Mouse (Mus musculus): Measurements from ENCODE around the gene Oprd1. TPM values are rescaled to one million over a fixed set of nuclear protein-coding genes. Genes with fewer than 3 reads are reported as not detected.

The Oprd1 gene
- polyA plus RNA-seq, 1 experiment from 2014 or later = 0.06 TPM

- H3K4me2 ChIP-seq = no peak overlapping the region
- H3K9me3 ChIP-seq = no peaks in the 10 kb centered on the region
- WGBS = 22% methylated on average over 4 of the region's 4 CpGs
- H3K4me1 ChIP-seq = peaks cover 24% of the 10 kb centered on the region
- no peak overlapping the region for H3K27ac ChIP-seq
- peaks cover 31% of the 10 kb centered on the region for H3K27me3 ChIP-seq
- ATAC-seq (ENCODE audit: low FRiP score) = no peak
- no peak overlapping the region for H3K4me3 ChIP-seq (replicated peaks)
- H3K36me3 ChIP-seq (replicated peaks) = no peaks in the 10 kb centered on the region
- H3K9ac ChIP-seq = no peak overlapping the region
Observed at GRCm38 (mm10) chr4:132111227-132111626, 33.1 kb downstream of the Oprd1 start.

- Histone ChIP-seq H3K9me3 (no peaks in the 10 kb centered on the region), H3K27ac (no peak overlapping the region), H3K36me3 (replicated peaks) (no peaks in the 10 kb centered on the region), H3K4me2 (no peak overlapping the region), H3K27me3 (peaks cover 12% of the 10 kb centered on the region), H3K4me1 (peaks cover 18% of the 10 kb centered on the region), H3K9ac (no peak overlapping the region), H3K4me3 (replicated peaks) (no peak overlapping the region)
- 95% methylated on average over 7 of the region's 7 CpGs for WGBS
- ATAC-seq (ENCODE audit: low FRiP score) = no peak
Observed at GRCm38 (mm10) chr4:132108221-132108620, 36.1 kb downstream of the Oprd1 start.

GRCm38 (mm10) chr4:132101152-132101551, 43.1 kb downstream of the Oprd1 start:
- no peak for ATAC-seq (ENCODE audit: low FRiP score)
- 42% methylated on average over 3 of the region's 3 CpGs for WGBS
- Histone ChIP-seq H3K36me3 (replicated peaks) (no peaks in the 10 kb centered on the region), H3K9me3 (no peaks in the 10 kb centered on the region), H3K9ac (no peak overlapping the region), H3K4me1 (no peaks in the 10 kb centered on the region), H3K27ac (no peak overlapping the region), H3K4me2 (no peak overlapping the region), H3K4me3 (replicated peaks) (no peak overlapping the region), H3K27me3 (0 out of 2 replicates have a peak, but pooled peaks cover 4% of the 10 kb centered on the region)

- Histone ChIP-seq H3K27ac (no peak overlapping the region), H3K9ac (no peak overlapping the region)
- WGBS = 77% methylated on average over 5 of the region's 5 CpGs
Observed at GRCm38 (mm10) chr4:132099548-132099947, 44.7 kb downstream of the Oprd1 start.

GRCm38 (mm10) chr4:132095043-132095442, 49.2 kb downstream of the Oprd1 start:
- Histone ChIP-seq H3K9me3 (no peaks in the 10 kb centered on the region), H3K4me3 (replicated peaks) (no peak overlapping the region), H3K4me2 (no peak overlapping the region), H3K36me3 (replicated peaks) (no peaks in the 10 kb centered on the region), H3K27me3 (0 out of 2 replicates have a peak, but pooled peaks cover 4% of the 10 kb centered on the region), H3K9ac (no peak overlapping the region), H3K4me1 (no peaks in the 10 kb centered on the region), H3K27ac (no peak overlapping the region)
- 83% methylated on average over 7 of the region's 7 CpGs for WGBS
- no peak for ATAC-seq (ENCODE audit: low FRiP score)

More at GRCm38 (mm10) chr4:132099548-132099947, 44.7 kb downstream of the Oprd1 start:
- Histone ChIP-seq H3K4me2 (no peak overlapping the region), H3K4me1 (no peaks in the 10 kb centered on the region), H3K36me3 (replicated peaks) (no peaks in the 10 kb centered on the region), H3K27me3 (0 out of 2 replicates have a peak, but pooled peaks cover 4% of the 10 kb centered on the region), H3K4me3 (replicated peaks) (no peak overlapping the region), H3K9me3 (no peaks in the 10 kb centered on the region)
- ATAC-seq (ENCODE audit: low FRiP score) = no peak

- Histone ChIP-seq H3K27me3 (0 out of 2 replicates have a peak, but pooled peaks cover 4% of the 10 kb centered on the region), H3K9ac (no peak overlapping the region), H3K4me1 (no peaks in the 10 kb centered on the region), H3K9me3 (no peaks in the 10 kb centered on the region), H3K4me3 (replicated peaks) (no peak overlapping the region), H3K4me2 (no peak overlapping the region), H3K36me3 (replicated peaks) (no peaks in the 10 kb centered on the region), H3K27ac (no peak overlapping the region)
- 93% methylated on average over 5 of the region's 5 CpGs for WGBS
- no peak for ATAC-seq (ENCODE audit: low FRiP score)
Observed at GRCm38 (mm10) chr4:132093928-132094327, 50.4 kb downstream of the Oprd1 start.

- no peaks in the 10 kb centered on the region for H3K36me3 ChIP-seq (replicated peaks)
- 85% methylated on average over 6 of the region's 6 CpGs for WGBS
- no peaks in the 10 kb centered on the region for H3K9me3 ChIP-seq
- no peak overlapping the region for H3K27ac ChIP-seq
- H3K4me1 ChIP-seq = no peaks in the 10 kb centered on the region
- no peak overlapping the region for H3K9ac ChIP-seq
- H3K27me3 ChIP-seq = 0 out of 2 replicates have a peak, but pooled peaks cover 3% of the 10 kb centered on the region
- no peak for ATAC-seq (ENCODE audit: low FRiP score)
- H3K4me2 ChIP-seq = no peak overlapping the region
- H3K4me3 ChIP-seq (replicated peaks) = no peak overlapping the region
Observed at GRCm38 (mm10) chr4:132093136-132093535, 51.1 kb downstream of the Oprd1 start.

GRCm38 (mm10) chr4:132088921-132089320, 55.4 kb downstream of the Oprd1 start:
- H3K27me3 ChIP-seq = peaks cover 13% of the 10 kb centered on the region; the same call in 1 of the 2 replicates
- H3K27ac ChIP-seq = no peak overlapping the region
- WGBS = 19% methylated on average over 7 of the region's 7 CpGs
- no peak overlapping the region for H3K9ac ChIP-seq
- H3K36me3 ChIP-seq (replicated peaks) = no peaks in the 10 kb centered on the region
- no peak for ATAC-seq (ENCODE audit: low FRiP score)
- H3K4me1 ChIP-seq = peaks cover 3% of the 10 kb centered on the region
- H3K4me3 ChIP-seq (replicated peaks) = no peak overlapping the region
- no peak overlapping the region for H3K4me2 ChIP-seq
- H3K9me3 ChIP-seq = no peaks in the 10 kb centered on the region

GRCm38 (mm10) chr4:132085114-132085513, 59.2 kb downstream of the Oprd1 start:
- no peak overlapping the region for H3K27ac ChIP-seq
- peaks cover 7% of the 10 kb centered on the region for H3K4me1 ChIP-seq
- H3K36me3 ChIP-seq (replicated peaks) = no peaks in the 10 kb centered on the region
- H3K9me3 ChIP-seq = no peaks in the 10 kb centered on the region
- no peak overlapping the region for H3K4me2 ChIP-seq
- ATAC-seq (ENCODE audit: low FRiP score) = no peak
- H3K9ac ChIP-seq = no peak overlapping the region
- H3K27me3 ChIP-seq = peaks cover 22% of the 10 kb centered on the region
- 82% methylated on average over 7 of the region's 7 CpGs for WGBS
- H3K4me3 ChIP-seq (replicated peaks) = no peak overlapping the region

GRCm38 (mm10) chr4:132080492-132080983, 63.7 kb downstream of the Oprd1 start:
- WGBS = 78% methylated on average over 4 of the region's 4 CpGs
- no peak for ATAC-seq (ENCODE audit: low FRiP score)
- H3K27ac ChIP-seq = no peak overlapping the region
- no peak overlapping the region for H3K4me3 ChIP-seq (replicated peaks)
- H3K4me2 ChIP-seq = no peak overlapping the region
- H3K9me3 ChIP-seq = no peaks in the 10 kb centered on the region
- H3K36me3 ChIP-seq (replicated peaks) = no peaks in the 10 kb centered on the region
- H3K4me1 ChIP-seq = peaks cover 24% of the 10 kb centered on the region
- peaks cover 56% of the 10 kb centered on the region for H3K27me3 ChIP-seq
- no peak overlapping the region for H3K9ac ChIP-seq

- H3K4me2 ChIP-seq = no peak overlapping the region
- no peak for ATAC-seq (ENCODE audit: low FRiP score)
- WGBS = 12% methylated on average over 19 of the region's 19 CpGs
- H3K27ac ChIP-seq = no peak overlapping the region
- no peak overlapping the region for H3K4me3 ChIP-seq (replicated peaks)
- peaks cover 53% of the 10 kb centered on the region for H3K27me3 ChIP-seq
- peaks cover 30% of the 10 kb centered on the region for H3K4me1 ChIP-seq
- no peak overlapping the region for H3K9ac ChIP-seq
- no peaks in the 10 kb centered on the region for H3K9me3 ChIP-seq
- no peaks in the 10 kb centered on the region for H3K36me3 ChIP-seq (replicated peaks)
Observed at GRCm38 (mm10) chr4:132079555-132080275, 64.6 kb downstream of the Oprd1 start.

GRCm38 (mm10) chr4:132078296-132078714, 66.0 kb downstream of the Oprd1 start:
- ATAC-seq (ENCODE audit: low FRiP score) = no peak
- H3K36me3 ChIP-seq (replicated peaks) = no peaks in the 10 kb centered on the region
- peaks cover 33% of the 10 kb centered on the region for H3K4me1 ChIP-seq
- H3K27ac ChIP-seq = no peak overlapping the region
- H3K27me3 ChIP-seq = peaks cover 68% of the 10 kb centered on the region
- H3K4me3 ChIP-seq (replicated peaks) = no peak overlapping the region
- no peak overlapping the region for H3K4me2 ChIP-seq
- H3K9me3 ChIP-seq = no peaks in the 10 kb centered on the region
- WGBS = 61% methylated on average over 7 of the region's 7 CpGs
- no peak overlapping the region for H3K9ac ChIP-seq

GRCm38 (mm10) chr4:132077445-132077844, 66.8 kb downstream of the Oprd1 start:
- Histone ChIP-seq H3K9me3 (no peaks in the 10 kb centered on the region), H3K36me3 (replicated peaks) (no peaks in the 10 kb centered on the region), H3K9ac (no peak overlapping the region), H3K27ac (no peak overlapping the region), H3K4me2 (no peak overlapping the region), H3K27me3 (peaks cover 73% of the 10 kb centered on the region), H3K4me3 (replicated peaks) (no peak overlapping the region), H3K4me1 (peaks cover 33% of the 10 kb centered on the region)
- WGBS = 80% methylated on average over 7 of the region's 7 CpGs
- ATAC-seq (ENCODE audit: low FRiP score) = no peak
